In genomic region chr1:153922571-153923021, GRCm38 (mm10) we compare ENCODE assay signal across 15 mouse cellular contexts. TPM values are rescaled to one million over a fixed set of nuclear protein-coding genes. Genes with fewer than 3 reads are reported as not detected.
A peak's percentile ranks its signal among the peaks of the same experiment; 100 is the strongest.
DNase-seq lines count a peak whose midpoint lies in the region; TF ChIP-seq lines count a peak whose summit lies in the region.
"Had no signal": no experiment of that assay in that cellular context is flagged by ENCODE, and none has a peak within 500 bp of the region (broad histone marks: within the 10 kb centered on the region; RNA-seq: fewer than 3 reads in every experiment).

No protein-coding gene starts in this region.

- DNase-seq in adrenal gland, adult (ENCODE audit: inconsistent age in 2 of 2, low spot score in 1 of 2): peak; percentile 66 to 91
- DNase-seq in adrenal gland, postnatal 4 days (ENCODE audit: low spot score in 2 of 2): no peak
- peak; percentile 49 for DNase-seq in adrenal gland, postnatal 25 days
- DNase-seq in heart, adult 2 months: peak; percentile 55 to 84
- DNase-seq in heart, postnatal 25 days (ENCODE audit: low spot score): peak; percentile 50
- DNase-seq in kidney, adult 8-10 months: no peak
- no peak for DNase-seq in thymus, postnatal 36 days
- DNase-seq in thymus, postnatal 0 days (ENCODE audit: low spot score): no peak
- DNase-seq: kidney, adult 11 months had no signal

- peak overlapping the region; percentile 79 for H3K27ac ChIP-seq in heart, adult 2 months
- H3K27ac ChIP-seq: embryonic facial prominence, embryonic 12.5 days; forebrain, embryonic 13.5 days; hindbrain, embryonic 10.5 days; limb, embryonic 13.5 days; midbrain, embryonic 10.5 days had no signal

- H3K4me3 ChIP-seq in heart, adult 2 months: no peak overlapping the region
- H3K4me3 ChIP-seq: embryonic facial prominence, embryonic 12.5 days; forebrain, embryonic 13.5 days; hindbrain, embryonic 10.5 days; limb, embryonic 13.5 days; midbrain, embryonic 10.5 days had no signal

- H3K9ac ChIP-seq in heart, adult 2 months (ENCODE audit: low read depth, low read length): no peak overlapping the region
- H3K9ac ChIP-seq: embryonic facial prominence, embryonic 12.5 days; forebrain, embryonic 13.5 days; limb, embryonic 13.5 days had no signal

- peaks cover 7% of the 10 kb centered on the region for H3K4me1 ChIP-seq in heart, adult 2 months (ENCODE audit: control insufficient read depth, insufficient read depth, low read length)
- H3K4me1 ChIP-seq: embryonic facial prominence, embryonic 12.5 days; forebrain, embryonic 13.5 days; limb, embryonic 13.5 days had no signal

- TF ChIP-seq CTCF in heart, adult 2 months (IDR thresholded peaks at IDR 0.05): no peak

- H3K36me3 ChIP-seq in heart, adult 2 months (ENCODE audit: control insufficient read depth, insufficient read depth, low read length): no peaks in the 10 kb centered on the region
- H3K36me3 ChIP-seq: embryonic facial prominence, embryonic 12.5 days; hindbrain, embryonic 10.5 days; limb, embryonic 13.5 days; midbrain, embryonic 10.5 days had no signal

- H3K27me3 ChIP-seq in heart, adult 2 months (ENCODE audit: control insufficient read depth, insufficient read depth, low read length): no peaks in the 10 kb centered on the region
- H3K27me3 ChIP-seq: embryonic facial prominence, embryonic 12.5 days; forebrain, embryonic 13.5 days; limb, embryonic 13.5 days had no signal

- no peak for TF ChIP-seq POLR2A in heart, adult 2 months (IDR thresholded peaks at IDR 0.05; ENCODE audit: insufficient read depth, low read depth, low read length)

- 11% methylated on average over 5 of the region's 5 CpGs for WGBS in heart, adult 2 months

- H3K79me2 ChIP-seq in heart, adult 2 months (replicated peaks; ENCODE audit: control insufficient read depth, insufficient read depth, low read length): no peaks in the 10 kb centered on the region

- intact Hi-C loops in heart, adult 2 months (cut with DNase I): loop anchor here (1.0 to 5.0 kb wide), 2 partner anchors 21 to 110 kb away; no protein-coding TSS in a partner anchor
- intact Hi-C loops in heart, postnatal 25 days (cut with DNase I): loop anchor here (5.0 kb wide), 1 partner anchor 110 kb away; no protein-coding TSS in a partner anchor

- peak; percentile 85; the same call in 1 of the 2 replicates for TF ChIP-seq EP300 in heart, adult 2 months (IDR thresholded peaks at IDR 0.05; ENCODE audit: insufficient read depth, low read depth, low read length)

RNA-seq across cellular contexts. Expression of gene Teddm2, which starts 22.6 kb away (rescaled TPM):
- total RNA-seq in adrenal gland, postnatal 4 days (2021): 1 to 10 TPM; 1.0 to 1.4 TPM
- total RNA-seq in adrenal gland, postnatal 25 days (2021): 0.33 and 1.0 TPM in 2 replicates
- total RNA-seq in heart, adult 2 months (2021): under 1 TPM; 0.91 TPM
- 0.49 and 1.00 TPM in 2 replicates for polyA plus RNA-seq in heart, adult 2 months (2012; rRNA removed)
- under 1 TPM; 0.73 to 0.87 TPM for total RNA-seq in heart, postnatal 25 days (2021)
- polyA plus RNA-seq in thymus, postnatal 0 days (2015; fragmentation: Nextera tagmentation; extraction: Ambion mirVana): 0.77 and 1.3 TPM in 2 replicates

RNA-seq across cellular contexts. Expression of gene Glul, which starts 22.9 kb away (rescaled TPM):
- total RNA-seq in adrenal gland, postnatal 4 days (2021): 100 to 1,000 TPM; 455 to 494 TPM
- 635 and 924 TPM in 2 replicates for total RNA-seq in adrenal gland, postnatal 25 days (2021)
- 100 to 1,000 TPM; 406 to 679 TPM for total RNA-seq in heart, adult 2 months (2021)
- 344 and 559 TPM in 2 replicates for polyA plus RNA-seq in heart, adult 2 months (2012; rRNA removed)
- 100 to 1,000 TPM; 349 to 403 TPM for total RNA-seq in heart, postnatal 25 days (2021)
- polyA plus RNA-seq in thymus, postnatal 0 days (2015; fragmentation: Nextera tagmentation; extraction: Ambion mirVana): 111 and 119 TPM in 2 replicates

RNA-seq across cellular contexts. Expression of gene Teddm1a, which starts 31.1 kb away (rescaled TPM):
- not detected for total RNA-seq in adrenal gland, postnatal 4 days (2021)
- not detected in 2 replicates for total RNA-seq in adrenal gland, postnatal 25 days (2021)
- not detected for total RNA-seq in heart, adult 2 months (2021)
- polyA plus RNA-seq in heart, adult 2 months (2012; rRNA removed): not detected in 2 replicates
- not detected for total RNA-seq in heart, postnatal 25 days (2021)
- not detected in 2 replicates for polyA plus RNA-seq in thymus, postnatal 0 days (2015; fragmentation: Nextera tagmentation; extraction: Ambion mirVana)
- total RNA-seq: layer of hippocampus, adult 18-20 months had no signal
- polyA plus RNA-seq: embryonic facial prominence, embryonic 12.5 days; forebrain, embryonic 13.5 days; hindbrain, embryonic 10.5 days; midbrain, embryonic 10.5 days had no signal

RNA-seq across cellular contexts. Expression of gene Teddm1b, which starts 48.5 kb away (rescaled TPM):
- total RNA-seq in adrenal gland, postnatal 4 days (2021): not detected
- total RNA-seq in adrenal gland, postnatal 25 days (2021): not detected in 2 replicates
- not detected for total RNA-seq in heart, adult 2 months (2021)
- not detected in 2 replicates for polyA plus RNA-seq in heart, adult 2 months (2012; rRNA removed)
- not detected for total RNA-seq in heart, postnatal 25 days (2021)
- polyA plus RNA-seq in thymus, postnatal 0 days (2015; fragmentation: Nextera tagmentation; extraction: Ambion mirVana): 0.14 and 0.27 TPM in 2 replicates
- total RNA-seq: layer of hippocampus, adult 18-20 months had no signal

Comparison
In these comparisons a context has a peak if more than half of its experiments do, and no peak if none do; other contexts are left out.
1. DNase-seq: peak in adrenal gland, adult (2 of 2), adrenal gland, postnatal 25 days (single experiment), heart, adult 2 months (2 of 2) and heart, postnatal 25 days (single experiment); none in adrenal gland, postnatal 4 days (0 of 2), kidney, adult 8-10 months (0 of 2), thymus, postnatal 36 days (0 of 2) and thymus, postnatal 0 days (single experiment).